Mouse (Mus musculus): ENCODE data around the gene Nim1k. TPM values are rescaled to one million over a fixed set of nuclear protein-coding genes. Genes with fewer than 3 reads are reported as not detected.
A peak's percentile ranks its signal among the peaks of the same experiment; 100 is the strongest.

The Nim1k gene
- 1 to 10 TPM; 2.0 to 3.6 TPM for total RNA-seq (2021)
- long read RNA-seq, experiment 1, full-length matches to known transcripts = 6 of 7 reads
- long read RNA-seq, experiment 1, partial matches to known transcripts = 0 of 7 reads
- long read RNA-seq, experiment 1, other reads (novel, unspliced or antisense) = 1 of 7 reads
- long read RNA-seq, experiment 2, full-length matches to known transcripts = 4 of 6 reads
- long read RNA-seq, experiment 2, partial matches to known transcripts = 0 of 6 reads
- long read RNA-seq, experiment 2, other reads (novel, unspliced or antisense) = 2 of 6 reads

- peak; percentile 90 for DNase-seq
Measured at GRCm38 (mm10) chr13:119755681-119756471, at the start of gene Nim1k. TSS of gene Nim1k (minus strand) at chr13:119755882.

- no peak for DNase-seq
Measured at GRCm38 (mm10) chr13:119797656-119798055, 42.0 kb upstream of the Nim1k start.

GRCm38 (mm10) chr13:119792791-119793404 is 37.2 kb upstream of the Nim1k start:
- no peak for DNase-seq

GRCm38 (mm10) chr13:119791580-119792135 is 36.0 kb upstream of the Nim1k start:
- no peak for DNase-seq

- peak; percentile 96 for DNase-seq
Measured at GRCm38 (mm10) chr13:119790761-119791579, 35.3 kb upstream of the Nim1k start, which contains the start of gene Zfp131. TSS of gene Zfp131 (minus strand) at chr13:119790889.

GRCm38 (mm10) chr13:119789851-119790717 is 34.4 kb upstream of the Nim1k start:
- DNase-seq = peak; percentile 75

GRCm38 (mm10) chr13:119783581-119783980 is 27.9 kb upstream of the Nim1k start:
- no peak for DNase-seq

GRCm38 (mm10) chr13:119768541-119768940 is 12.9 kb upstream of the Nim1k start:
- no peak for DNase-seq

- DNase-seq = no peak
Measured at GRCm38 (mm10) chr13:119766480-119766879, 10.8 kb upstream of the Nim1k start.

- DNase-seq = no peak
Measured at GRCm38 (mm10) chr13:119756831-119757230, 1.1 kb upstream of the Nim1k start.

GRCm38 (mm10) chr13:119755141-119755547 is 538 bp downstream of the Nim1k start:
- no peak for DNase-seq

- DNase-seq = peak; percentile 18
Measured at GRCm38 (mm10) chr13:119754635-119755020, 1.1 kb downstream of the Nim1k start.

GRCm38 (mm10) chr13:119753859-119754634 is 1.6 kb downstream of the Nim1k start:
- DNase-seq = no peak

- DNase-seq = no peak
Measured at GRCm38 (mm10) chr13:119746930-119747329, 8.8 kb downstream of the Nim1k start.

GRCm38 (mm10) chr13:119743470-119743869 is 12.2 kb downstream of the Nim1k start:
- DNase-seq = no peak

- DNase-seq = no peak
Measured at GRCm38 (mm10) chr13:119742711-119743415, 12.8 kb downstream of the Nim1k start.

- DNase-seq = no peak
Measured at GRCm38 (mm10) chr13:119741390-119742237, 14.1 kb downstream of the Nim1k start.

GRCm38 (mm10) chr13:119731448-119731847 is 24.2 kb downstream of the Nim1k start:
- DNase-seq = no peak
